Mouse (Mus musculus) adrenal gland, adult 2 months (tissue): ENCODE measurements around the gene Cd83. TPM values are rescaled to one million over a fixed set of nuclear protein-coding genes. Genes with fewer than 3 reads are reported as not detected.
A peak's percentile ranks its signal among the peaks of the same experiment; 100 is the strongest.

Source experiments
- DNase-seq: peaks from one replicate; pipeline ENCODE4 v3.0.0; 2021
- polyA plus RNA-seq: library from polyadenylated mRNA; depleted of rRNA; stranded (reverse); fragments of >200 nt; gene quantifications from 2 replicates; pipeline ENCODE4 v1.2.3, GENCODE M21; 2012
- total RNA-seq, 2 experiments: library from RNA; stranded (reverse); gene quantifications; 2 replicates each; pipeline ENCODE4 v1.2.3; 2021

Cd83 gene
- total and polyA plus RNA-seq, 3 experiments, result 2.5 to 3.8 (median 3.0) TPM

- no peak for DNase-seq
These were observed 22.0 kb downstream of the Cd83 start for GRCm38 (mm10) chr13:43806371-43807271.

GRCm38 (mm10) chr13:43807272-43807675, 22.7 kb downstream of the Cd83 start:
- no peak for DNase-seq

DNA sequence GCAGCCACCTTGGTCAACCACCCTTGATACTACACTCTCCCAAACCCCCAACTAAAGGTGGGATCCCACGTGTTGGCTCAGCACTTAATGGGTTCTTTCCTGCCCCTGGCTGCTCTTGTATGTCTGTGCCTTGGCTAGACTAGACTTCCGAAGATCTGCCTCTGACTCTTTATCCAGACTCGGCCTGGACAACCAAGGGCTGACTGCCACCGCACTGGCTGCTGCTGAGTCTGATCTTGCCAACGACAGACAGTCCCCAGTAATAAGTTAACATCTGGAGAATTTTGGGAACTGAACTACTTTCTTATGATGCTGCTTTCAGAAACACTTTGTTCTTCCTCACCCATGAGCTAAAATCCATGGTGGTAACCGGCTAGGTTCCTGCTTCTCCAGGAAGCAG, 26.0 kb downstream of the Cd83 start:
- no peak for DNase-seq

GRCm38 (mm10) chr13:43811835-43812234, 27.3 kb downstream of the Cd83 start:
- no peak for DNase-seq

DNA sequence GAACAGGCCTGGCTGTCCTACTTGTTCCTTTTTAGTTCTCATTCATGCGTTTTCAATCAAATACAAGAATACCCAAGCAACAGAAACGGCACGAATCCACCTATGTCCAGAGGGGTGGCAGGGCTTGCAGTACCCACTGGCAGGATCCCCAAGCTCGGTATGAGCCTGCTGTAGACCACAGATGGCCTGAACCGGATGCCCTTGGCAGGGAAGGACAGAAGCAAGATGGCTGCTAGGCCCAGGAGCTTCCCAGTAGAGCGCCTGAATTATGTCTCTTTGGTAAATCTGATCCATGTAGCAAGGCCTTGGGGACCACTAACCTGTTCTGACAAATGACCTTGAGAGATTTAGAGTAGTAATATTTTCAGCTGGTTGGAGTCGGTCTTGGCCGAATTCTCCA, 28.9 kb downstream of the Cd83 start:
- DNase-seq, result no peak

DNA sequence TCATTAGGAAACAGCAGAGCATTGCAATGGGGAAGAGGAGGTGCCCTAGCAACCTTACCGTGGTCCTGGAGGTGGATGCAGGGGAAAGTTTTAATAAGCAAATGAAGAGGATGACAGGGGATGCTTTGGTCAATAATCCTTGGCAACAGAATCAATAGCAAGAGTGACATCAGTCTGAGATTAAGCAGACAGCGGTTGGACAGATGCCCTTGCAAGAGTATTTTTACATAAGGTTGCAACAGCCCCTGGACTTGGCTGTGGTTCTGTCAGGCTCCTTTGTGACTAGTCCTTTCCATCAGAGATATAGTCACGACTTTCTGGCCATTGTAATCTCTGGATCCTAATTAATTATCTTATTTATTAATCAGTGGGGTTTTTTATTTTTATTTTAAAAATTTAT, 32.9 kb downstream of the Cd83 start:
- no peak for DNase-seq

- peak; percentile 5 for DNase-seq
These were observed 33.9 kb downstream of the Cd83 start for GRCm38 (mm10) chr13:43818307-43819019.

DNA sequence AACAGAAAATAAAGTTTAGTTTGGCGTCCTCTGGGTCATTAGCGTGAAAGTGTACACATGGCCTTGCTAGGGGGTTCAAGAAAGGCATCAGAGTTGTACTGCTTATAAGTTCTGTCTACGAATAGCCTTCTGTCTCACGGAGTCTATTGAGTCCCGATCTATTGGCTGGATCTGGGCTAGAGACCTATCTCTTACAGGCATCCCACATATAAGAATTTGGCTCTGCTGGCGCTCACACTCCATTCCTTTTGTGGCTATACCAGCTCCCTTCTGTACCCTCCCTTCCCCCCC, 34.4 kb downstream of the Cd83 start:
- DNase-seq, result no peak

- no peak for DNase-seq
These were observed 35.5 kb downstream of the Cd83 start for GRCm38 (mm10) chr13:43820071-43820470.

GRCm38 (mm10) chr13:43822306-43822705, 37.7 kb downstream of the Cd83 start:
- DNase-seq, result no peak

GRCm38 (mm10) chr13:43828648-43829047, 44.1 kb downstream of the Cd83 start:
- DNase-seq, result no peak

GRCm38 (mm10) chr13:43830892-43831673, 46.5 kb downstream of the Cd83 start:
- DNase-seq, result no peak

DNA sequence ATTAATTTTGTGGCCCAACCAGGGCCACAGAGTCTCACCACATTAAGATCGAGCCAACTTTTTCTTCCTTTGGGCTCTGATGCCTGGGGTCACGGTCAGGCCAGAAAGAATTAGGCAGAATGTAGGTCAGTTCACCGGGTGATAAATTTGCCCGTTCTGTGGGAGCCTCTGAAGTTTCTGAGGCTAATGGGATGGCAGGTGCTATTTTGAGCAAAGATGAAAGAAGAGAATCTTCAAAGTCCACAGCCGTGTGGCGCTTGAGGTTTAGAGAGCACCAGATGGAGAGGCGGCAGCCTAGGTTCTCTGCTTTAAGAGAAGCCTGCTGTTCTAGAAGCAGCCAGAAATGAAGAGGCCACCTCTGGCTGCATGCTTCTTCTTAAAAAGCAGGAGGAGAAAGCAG, 48.2 kb downstream of the Cd83 start:
- DNase-seq, result peak; percentile 75

- DNase-seq, result peak; percentile 63
These were observed 51.8 kb downstream of the Cd83 start for GRCm38 (mm10) chr13:43836376-43836775.

- no peak for DNase-seq
These were observed 53.2 kb downstream of the Cd83 start for GRCm38 (mm10) chr13:43837812-43838211.

DNA sequence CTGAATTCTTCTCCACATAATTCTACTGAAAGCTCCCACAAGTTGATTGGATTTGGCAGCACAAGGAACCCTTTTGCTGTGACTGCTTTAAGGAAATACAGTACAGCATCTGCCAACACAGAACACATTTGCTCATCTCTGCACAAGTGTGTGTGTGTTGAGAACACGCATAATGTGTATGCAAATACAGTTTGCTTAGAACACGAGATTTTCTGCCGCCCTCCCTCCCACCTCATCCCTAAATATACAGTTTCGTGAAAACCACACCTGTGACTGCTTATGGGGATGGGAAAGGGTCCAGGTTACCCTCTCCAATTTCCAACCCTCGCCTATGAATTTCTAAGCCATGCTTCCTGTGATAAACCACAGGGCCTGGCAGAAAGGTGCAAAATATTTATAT, 60.6 kb downstream of the Cd83 start:
- DNase-seq, result no peak

GRCm38 (mm10) chr13:43847186-43847585, 62.6 kb downstream of the Cd83 start:
- no peak for DNase-seq

DNA sequence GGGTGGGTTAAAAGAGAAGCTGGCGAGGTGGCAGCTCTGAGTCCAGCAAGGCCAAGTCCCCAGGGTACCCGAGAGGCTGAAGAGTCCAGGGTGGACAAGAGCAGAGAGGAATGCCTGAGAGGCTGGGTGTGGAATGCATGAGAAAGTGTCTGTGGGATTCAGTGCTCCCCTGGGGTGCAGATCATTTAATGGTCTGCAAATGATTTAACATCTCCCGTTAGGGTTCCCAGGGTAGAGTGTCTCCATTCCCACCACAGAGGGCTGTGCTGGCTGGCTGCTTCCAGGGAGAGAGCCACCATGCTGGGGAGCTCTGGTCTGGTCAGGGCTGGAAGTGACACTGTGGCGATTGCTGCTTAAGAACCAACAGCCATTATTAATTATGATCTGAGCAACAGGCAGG, 65.2 kb downstream of the Cd83 start:
- no peak for DNase-seq

- no peak for DNase-seq
These were observed 66.5 kb downstream of the Cd83 start for GRCm38 (mm10) chr13:43851108-43851507.
